Mouse (Mus musculus) myocyte (in vitro differentiated cells): ENCODE results near the gene Trpv1.

Experiments used
- CEBPB ChIP-seq: IDR thresholded peaks from 2 replicates; pipeline ENCODE4 v1.6.1; 2011; ENCODE audit warnings: mild to moderate bottlenecking, moderate library complexity; ENCODE audit not compliant: poor library complexity, insufficient read depth, severe bottlenecking
- E2F4 ChIP-seq: IDR thresholded peaks from one replicate; pipeline ENCODE4 v1.6.1; 2011; ENCODE audit warnings: mild to moderate bottlenecking, control low read depth, moderate library complexity; ENCODE audit not compliant: insufficient read depth
- MAX ChIP-seq: IDR thresholded peaks from one replicate; pipeline ENCODE4 v1.6.1; 2011; ENCODE audit warnings: low read depth, mild to moderate bottlenecking, control low read depth
- MYOD1 ChIP-seq, 3 experiments: IDR thresholded peaks; one replicate each; pipeline ENCODE4 v1.6.1; 2011; ENCODE audit warnings: control low read depth in 2 of 3, low read depth in 2 of 3, mild to moderate bottlenecking in 2 of 3, moderate library complexity in 1 of 3; ENCODE audit not compliant: insufficient read length in 2 of 3, control insufficient read depth in 1 of 3
- MYOG ChIP-seq, 3 experiments: IDR thresholded peaks; one replicate each; pipeline ENCODE4 v1.6.1; 2011; ENCODE audit warnings: control low read depth in 2 of 3, low read depth in 2 of 3, mild to moderate bottlenecking in 2 of 3; ENCODE audit not compliant: insufficient read length in 2 of 3, control insufficient read depth in 1 of 3, insufficient read depth in 1 of 3
- POLR2A ChIP-seq: IDR thresholded peaks from one replicate; pipeline ENCODE4 v1.6.1; 2011; ENCODE audit warnings: low read depth, mild to moderate bottlenecking, control low read depth, moderate library complexity; ENCODE audit not compliant: insufficient read length
- POLR2AphosphoS2 ChIP-seq: IDR thresholded peaks from one replicate; pipeline ENCODE4 v1.6.1; 2011; ENCODE audit warnings: low read depth, control low read depth; ENCODE audit not compliant: insufficient read length
- USF1 ChIP-seq: IDR thresholded peaks from one replicate; pipeline ENCODE4 v1.6.1; 2011; ENCODE audit warnings: low read depth, mild to moderate bottlenecking, control low read depth, moderate library complexity

DNA sequence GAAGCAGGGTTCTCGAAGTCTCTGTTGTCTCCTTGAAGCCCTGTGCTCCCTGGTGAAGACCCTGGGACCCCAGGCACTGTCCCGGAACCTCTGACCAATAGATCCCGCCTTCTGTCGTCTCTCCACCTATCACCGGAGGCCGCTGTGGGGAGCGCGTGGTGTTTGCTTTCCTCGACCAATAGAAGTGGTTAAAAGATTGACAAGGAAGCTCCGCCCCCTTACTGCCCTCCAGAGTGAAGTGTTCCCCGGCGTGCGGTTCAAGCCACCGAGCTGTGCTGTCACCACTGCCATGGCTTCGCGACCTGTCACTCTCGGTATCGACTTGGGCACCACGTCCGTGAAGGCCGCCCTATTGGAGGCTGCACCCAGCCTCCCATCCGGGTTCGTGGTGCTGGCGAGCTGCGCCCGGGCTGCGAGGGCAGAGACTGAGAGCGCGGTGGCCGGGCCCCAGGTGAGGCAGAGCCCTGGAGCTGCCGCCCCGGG lies 34.8 kb upstream of the Trpv1 start, which contains the start of gene Shpk:
- TF ChIP-seq POLR2A (peak; percentile 92), MAX (no peak), E2F4 (no peak), USF1 (no peak), POLR2AphosphoS2 (peak; percentile 94), MYOG (IDR thresholded peaks at IDR 0.05; ENCODE audit: control insufficient read depth in 1 of 3, insufficient read depth in 1 of 3, insufficient read length in 2 of 3, low read depth in 2 of 3) (no peak), CEBPB (no peak), MYOD1 (IDR thresholded peaks at IDR 0.05; ENCODE audit: control insufficient read depth in 1 of 3, insufficient read length in 2 of 3, low read depth in 2 of 3) (no peak)
